Mouse (Mus musculus) embryonic facial prominence, embryonic 11.5 days (tissue): ENCODE data around the gene Gm21885. TPM values are rescaled to one million over a fixed set of nuclear protein-coding genes. Genes with fewer than 3 reads are reported as not detected.

Experiments used
- ATAC-seq: fragments of 200-750 bp; cut with Nextera tagmentation; replicated peaks from 2 replicates; pipeline ENCODE4 v1.8.0; 2017; ENCODE audit warnings: low read depth; ENCODE audit not compliant: insufficient number of reproducible peaks, low FRiP score, low TSS enrichment
- DNase-seq: peaks from one replicate; pipeline ENCODE4 v3.0.0-alpha.2; 2015; ENCODE audit warnings: low spot score
- H3K27ac ChIP-seq: fragments of 300-500 bp; sonication (generic); replicated peaks from 2 replicates; pipeline ENCODE4 v1.5.1; 2014; ENCODE audit warnings: mild to moderate bottlenecking, low read depth, low read length, control low read depth
- H3K27me3 ChIP-seq: fragments of 300-500 bp; sonication (generic); 2 replicates; pipeline ENCODE4 v1.6.1; 2014; ENCODE audit warnings: mild to moderate bottlenecking, low read length, moderate library complexity, mixed read lengths; ENCODE audit not compliant: control insufficient read depth, insufficient read depth
- H3K36me3 ChIP-seq: fragments of 300-500 bp; sonication (generic); replicated peaks from 2 replicates; pipeline ENCODE4 v1.6.1; 2014; ENCODE audit warnings: low read depth, mild to moderate bottlenecking, low read length, moderate library complexity, mixed read lengths; ENCODE audit not compliant: control insufficient read depth, insufficient read depth
- H3K4me1 ChIP-seq: fragments of 300-500 bp; sonication (generic); 2 replicates; pipeline ENCODE4 v1.6.1; 2014; ENCODE audit warnings: low read length, mixed read lengths; ENCODE audit not compliant: control insufficient read depth, insufficient read depth
- H3K4me2 ChIP-seq: fragments of 300-500 bp; sonication (generic); 2 replicates; pipeline ENCODE4 v1.6.1; 2014; ENCODE audit warnings: low read depth, mild to moderate bottlenecking, control low read depth, low read length, moderate library complexity
- H3K4me3 ChIP-seq: fragments of 300-500 bp; sonication (generic); 2 replicates; pipeline ENCODE4 v1.5.1; 2014; ENCODE audit warnings: low read depth, low read length, control low read depth
- H3K9ac ChIP-seq: fragments of 300-500 bp; sonication (generic); replicated peaks from 2 replicates; pipeline ENCODE4 v1.6.1; 2014; ENCODE audit warnings: mild to moderate bottlenecking, control low read depth, low read length
- H3K9me3 ChIP-seq: fragments of 300-500 bp; sonication (generic); replicated peaks from 2 replicates; pipeline ENCODE4 v1.6.1; 2016; ENCODE audit warnings: mild to moderate bottlenecking, low read length, inconsistent platforms, mixed read lengths; ENCODE audit not compliant: control insufficient read depth
- WGBS: fragments of 180-500 bp; shearing (Covaris S2); extraction: QIAGEN DNeasy Blood & Tissue Kit; methylation state at CpG from one replicate; pipeline ENCODE4 v1.1.7; 2014; 5-methylcytosine and 5-hydroxymethylcytosine counted together
- polyA plus RNA-seq: library from polyadenylated mRNA; unstranded; fragments of >200 nt; fragmentation: Nextera tagmentation; extraction: Ambion mirVana; gene quantifications from 2 replicates; pipeline ENCODE4 v1.2.1, GENCODE M21; 2014

Gene Gm21885
- polyA plus RNA-seq, 1 experiment from 2014 or later = not detected

DNA sequence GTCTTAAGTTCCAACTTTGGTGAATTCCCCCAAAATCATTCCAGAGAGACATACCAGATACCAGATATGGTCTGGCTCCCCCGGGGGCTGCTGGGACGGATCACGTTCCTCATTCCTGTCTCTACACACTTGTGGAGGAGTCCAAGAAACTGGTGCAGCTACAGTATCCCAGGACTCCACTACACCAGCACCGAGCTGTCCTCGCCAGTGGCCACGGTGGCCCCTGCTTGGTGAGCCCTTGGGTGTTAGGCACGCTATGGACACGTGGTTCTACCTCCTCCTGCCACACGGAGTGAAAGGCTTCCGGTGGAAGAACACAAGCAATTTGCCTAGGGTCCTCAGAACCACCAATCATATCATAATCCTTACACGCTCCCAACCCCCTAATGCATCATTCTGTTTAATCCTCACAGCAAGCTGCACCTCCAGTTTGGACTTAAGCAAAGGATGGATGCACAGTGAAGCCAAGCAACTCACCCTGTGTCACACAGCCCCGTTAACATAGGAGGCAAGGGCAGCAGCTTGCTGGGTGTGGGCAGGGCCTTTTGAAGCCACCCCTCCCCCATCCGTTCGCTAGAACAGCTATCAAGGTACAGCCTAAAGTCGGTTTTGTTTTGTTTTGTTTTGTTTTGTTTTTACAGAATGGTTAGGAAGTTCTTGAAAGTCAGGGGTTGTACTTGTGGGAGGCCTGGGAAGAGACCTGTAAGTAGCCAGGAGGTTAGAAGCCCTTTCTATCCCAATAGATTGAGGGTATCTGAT, 38.1 kb upstream of the Gm21885 start:
- peaks cover 20% of the 10 kb centered on the region for H3K4me1 ChIP-seq
- ATAC-seq = no peak
- WGBS = 24% methylated on average over 15 of the region's 15 CpGs
- H3K9me3 ChIP-seq = no peaks in the 10 kb centered on the region
- peak; percentile 42 for DNase-seq
- H3K27ac ChIP-seq = peak overlapping the region; percentile 72
- H3K9ac ChIP-seq = peak overlapping the region; percentile 29
- H3K4me2 ChIP-seq = peak overlapping the region; percentile 39
- H3K27me3 ChIP-seq = no peaks in the 10 kb centered on the region
- H3K4me3 ChIP-seq = peak overlapping the region; percentile 16
- no peaks in the 10 kb centered on the region for H3K36me3 ChIP-seq

DNA sequence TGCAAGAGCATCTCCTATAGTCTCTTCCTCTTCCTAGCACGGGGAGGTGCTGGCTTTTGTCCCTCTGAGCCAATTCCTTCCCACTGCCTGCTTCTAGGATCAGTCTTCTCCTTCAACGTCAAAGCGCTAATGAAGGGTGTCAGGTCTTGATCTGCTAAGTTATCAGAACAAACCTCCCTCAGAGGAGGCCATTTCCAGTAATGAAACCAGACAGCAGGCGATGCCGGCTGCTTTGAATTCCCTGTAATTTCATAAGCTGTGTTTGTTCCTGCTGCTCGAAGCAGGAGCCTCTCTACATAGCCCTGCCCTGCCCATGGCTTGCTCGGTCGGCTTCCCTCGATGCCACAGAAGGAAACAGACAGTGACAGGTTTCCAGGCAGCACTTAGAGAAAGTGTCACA, 37.3 kb upstream of the Gm21885 start:
- DNase-seq (no peak), ATAC-seq (no peak)
- H3K9me3 ChIP-seq = no peaks in the 10 kb centered on the region
- H3K27ac ChIP-seq = no peak overlapping the region
- no peaks in the 10 kb centered on the region for H3K36me3 ChIP-seq
- no peaks in the 10 kb centered on the region for H3K27me3 ChIP-seq
- H3K9ac ChIP-seq = no peak overlapping the region
- peaks cover 20% of the 10 kb centered on the region for H3K4me1 ChIP-seq
- 35% methylated on average over 9 of the region's 9 CpGs for WGBS
- no peak overlapping the region for H3K4me3 ChIP-seq
- no peak overlapping the region for H3K4me2 ChIP-seq

DNA sequence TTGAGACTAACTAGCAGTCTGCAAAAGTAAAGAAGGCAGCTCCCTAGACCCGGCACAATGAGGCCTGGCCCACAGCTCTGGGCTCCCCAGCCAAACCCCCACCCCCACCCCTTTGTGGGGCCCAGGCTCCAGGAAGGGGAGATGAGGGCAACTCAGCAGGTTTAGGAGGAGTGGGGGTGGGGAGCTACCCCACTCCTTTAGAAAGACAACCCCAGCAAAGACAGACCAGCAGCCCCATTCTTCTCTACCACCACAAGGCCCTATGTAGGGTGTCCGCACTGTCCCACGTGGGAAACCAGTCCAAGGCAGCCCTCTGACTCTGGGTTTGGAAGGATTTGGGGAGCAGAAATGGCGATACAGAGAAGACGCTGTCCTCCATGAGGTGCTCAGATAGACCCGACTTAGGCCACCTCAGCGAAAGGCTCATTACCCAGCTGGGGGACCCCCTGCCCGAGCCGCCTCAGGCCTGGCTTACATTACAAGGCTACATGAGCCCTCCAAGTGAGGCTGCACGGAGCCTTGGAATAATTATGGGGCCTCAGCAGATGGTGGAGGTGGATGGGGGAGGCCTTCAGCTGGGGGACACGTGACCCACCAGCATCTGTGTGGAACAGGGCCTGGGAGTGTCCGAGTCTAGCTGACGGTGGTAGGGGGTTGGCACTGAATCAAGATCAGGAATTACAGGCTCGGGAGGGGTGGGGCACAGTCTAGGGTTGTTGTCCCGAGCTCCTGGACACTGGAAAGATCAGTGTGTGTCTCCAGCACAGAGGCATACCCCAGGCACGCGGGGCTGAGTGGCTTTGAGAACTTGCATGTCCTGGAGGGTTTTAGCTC, 35.5 kb upstream of the Gm21885 start, which contains the start of gene Wfikkn2:
Gene Wfikkn2 (minus strand): TSS at position 51 of the 834 bp plus-strand sequence.
- H3K4me2 ChIP-seq = peak within 1 kb of the TSS; percentile 33
- H3K4me3 ChIP-seq = no peak within 1 kb of the TSS
- no peaks in the 10 kb centered on the region for H3K9me3 ChIP-seq
- H3K9ac ChIP-seq = peak within 1 kb of the TSS; percentile 40
- H3K4me1 ChIP-seq = peaks cover 20% of the 10 kb centered on the region
- WGBS = 26% methylated on average over 17 of the region's 17 CpGs
- DNase-seq (peak; percentile 93), ATAC-seq (peak; percentile 94)
- H3K27ac ChIP-seq = peak within 1 kb of the TSS; percentile 80
- H3K27me3 ChIP-seq = no peaks in the 10 kb centered on the region
- H3K36me3 ChIP-seq = no peaks in the 10 kb centered on the region

DNA sequence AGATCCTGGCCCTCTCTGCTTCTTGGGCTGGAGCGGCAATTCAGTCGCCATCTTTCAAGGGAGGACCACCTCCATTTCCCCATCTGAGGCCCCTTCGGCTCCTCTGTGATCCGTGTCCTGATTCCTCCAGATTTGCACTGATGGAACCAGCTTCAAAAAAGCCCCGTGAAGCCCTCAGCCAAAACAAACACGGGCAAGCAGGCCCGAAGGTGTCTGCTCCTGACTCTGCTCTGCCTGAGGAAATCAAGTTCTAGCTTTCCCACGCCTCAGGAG, 34.9 kb upstream of the Gm21885 start:
- H3K4me3 ChIP-seq = no peak overlapping the region
- no peaks in the 10 kb centered on the region for H3K36me3 ChIP-seq
- no peaks in the 10 kb centered on the region for H3K27me3 ChIP-seq
- H3K4me2 ChIP-seq = peak overlapping the region; percentile 33; the same call in 1 of the 2 replicates
- H3K9ac ChIP-seq = peak overlapping the region; percentile 40
- H3K27ac ChIP-seq = peak overlapping the region; percentile 76
- WGBS = 33% methylated on average over 8 of the region's 8 CpGs
- H3K9me3 ChIP-seq = no peaks in the 10 kb centered on the region
- ATAC-seq (no peak), DNase-seq (no peak)
- peaks cover 20% of the 10 kb centered on the region for H3K4me1 ChIP-seq

DNA sequence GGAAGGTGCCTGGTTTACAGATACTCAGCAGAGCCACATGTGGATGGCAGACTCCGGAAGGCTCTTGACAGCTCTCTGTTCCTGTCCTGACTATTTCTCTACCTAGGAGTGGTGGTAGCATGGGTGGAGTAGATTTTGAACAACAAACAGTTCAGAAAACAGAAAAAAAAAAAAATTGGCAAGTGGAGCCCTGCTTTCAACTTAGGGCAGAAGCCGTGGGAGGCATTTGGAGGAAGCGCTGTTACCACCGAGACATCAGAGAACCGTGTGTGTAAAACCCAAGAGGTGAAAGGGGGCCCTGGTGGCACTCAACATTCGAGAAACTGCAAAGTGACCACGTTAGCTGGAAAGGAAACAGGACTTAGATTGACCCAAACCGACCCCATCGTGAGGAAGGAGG, 28.5 kb upstream of the Gm21885 start:
- DNase-seq = no peak
- H3K4me1 ChIP-seq = no peaks in the 10 kb centered on the region
- H3K27me3 ChIP-seq = no peaks in the 10 kb centered on the region
- H3K9me3 ChIP-seq = no peaks in the 10 kb centered on the region
- H3K4me2 ChIP-seq = no peak overlapping the region
- WGBS = 78% methylated on average over 9 of the region's 9 CpGs
- no peak overlapping the region for H3K27ac ChIP-seq
- no peak for ATAC-seq
- no peak overlapping the region for H3K9ac ChIP-seq
- no peaks in the 10 kb centered on the region for H3K36me3 ChIP-seq
- H3K4me3 ChIP-seq = no peak overlapping the region

DNA sequence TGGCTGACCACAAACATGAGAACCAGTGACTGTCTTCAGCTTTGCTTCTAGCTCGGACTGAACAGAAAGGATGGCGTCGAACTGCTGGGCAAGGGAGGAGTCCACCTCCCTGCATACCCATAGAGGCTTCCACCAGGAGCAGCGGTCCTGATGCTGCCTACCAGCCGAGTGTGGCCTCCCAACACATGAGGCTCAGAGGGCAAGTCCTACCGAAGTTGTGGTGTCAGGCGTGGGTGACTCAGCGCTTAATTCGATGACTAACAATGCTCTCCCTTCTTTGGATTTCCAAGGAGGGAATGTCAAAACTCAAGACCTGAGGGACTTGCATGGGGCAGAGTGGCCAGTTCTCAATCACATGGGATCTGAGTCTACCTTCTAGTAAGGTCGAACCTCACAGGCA, 28.0 kb upstream of the Gm21885 start:
- no peak overlapping the region for H3K9ac ChIP-seq
- no peak overlapping the region for H3K4me3 ChIP-seq
- H3K27ac ChIP-seq = no peak overlapping the region
- 91% methylated on average over 10 of the region's 10 CpGs for WGBS
- ATAC-seq (no peak), DNase-seq (no peak)
- H3K4me1 ChIP-seq = no peaks in the 10 kb centered on the region
- no peaks in the 10 kb centered on the region for H3K36me3 ChIP-seq
- no peak overlapping the region for H3K4me2 ChIP-seq
- H3K27me3 ChIP-seq = no peaks in the 10 kb centered on the region
- no peaks in the 10 kb centered on the region for H3K9me3 ChIP-seq

DNA sequence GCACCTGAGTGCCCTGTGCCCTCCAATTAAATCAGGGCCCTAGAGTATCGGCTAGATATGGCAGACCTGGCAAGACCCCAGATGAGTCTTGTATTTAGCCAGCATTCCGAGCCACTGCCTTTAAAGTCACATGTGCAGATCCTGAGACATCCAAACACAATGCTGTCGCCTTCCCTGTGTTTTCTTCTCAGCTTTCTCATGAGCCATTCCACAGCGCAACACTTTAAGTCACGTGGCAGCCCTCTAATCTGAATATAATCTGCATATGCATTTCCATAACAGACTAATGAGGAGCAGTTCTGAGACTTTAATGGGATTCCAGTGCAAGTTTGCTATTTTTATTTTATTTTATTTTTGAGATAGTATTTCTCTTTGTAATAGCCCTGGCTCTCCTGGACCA, 25.9 kb upstream of the Gm21885 start:
- Histone ChIP-seq H3K36me3 (no peaks in the 10 kb centered on the region), H3K9me3 (no peaks in the 10 kb centered on the region), H3K4me2 (no peak overlapping the region), H3K4me1 (no peaks in the 10 kb centered on the region), H3K27me3 (no peaks in the 10 kb centered on the region), H3K4me3 (no peak overlapping the region), H3K27ac (no peak overlapping the region), H3K9ac (no peak overlapping the region)
- WGBS = 72% methylated on average over 5 of the region's 5 CpGs
- DNase-seq = no peak
- no peak for ATAC-seq

DNA sequence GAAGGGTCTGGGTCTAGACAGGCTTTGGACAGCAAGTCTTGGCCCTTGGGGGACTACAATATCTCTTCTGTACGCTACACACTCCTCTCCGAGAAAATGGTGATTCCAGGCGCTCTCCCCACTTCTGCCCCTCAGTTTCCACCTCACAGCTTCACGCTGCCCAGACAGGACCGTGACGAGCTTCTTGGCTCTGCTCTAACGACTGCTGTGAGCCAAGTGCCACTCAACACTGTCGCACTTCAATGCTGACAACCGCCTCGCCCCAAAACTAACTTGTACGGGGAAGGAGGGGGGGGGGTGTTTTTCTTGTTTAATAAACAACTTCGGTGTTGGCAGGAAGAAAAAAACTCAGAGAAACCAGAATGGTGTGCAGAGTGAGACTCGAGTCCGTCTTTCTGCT, 23.7 kb upstream of the Gm21885 start:
- Histone ChIP-seq H3K27ac (no peak overlapping the region), H3K9me3 (no peaks in the 10 kb centered on the region), H3K27me3 (no peaks in the 10 kb centered on the region), H3K9ac (no peak overlapping the region), H3K4me2 (no peak overlapping the region), H3K4me3 (no peak overlapping the region), H3K36me3 (no peaks in the 10 kb centered on the region), H3K4me1 (no peaks in the 10 kb centered on the region)
- ATAC-seq = no peak
- 83% methylated on average over 14 of the region's 14 CpGs for WGBS
- DNase-seq = no peak
